Mouse (Mus musculus) T-helper 2 cell (primary cell): Measurements from ENCODE around the gene Mrpl4.
"Not testable (repeated sequence)": the region's sequence is repeated elsewhere in the genome, so short reads cannot be mapped to it uniquely, and the experiment has no call there.

Experiments used
- in situ Hi-C: fragments of 300-600 bp; cut with MboI, MseI; formaldehyde crosslinking; loops from one replicate; pipeline ENCODE4 v1.15.1; 2025; ENCODE audit warnings: high pct_unique_total_duplicates

Gene Mrpl4

DNA sequence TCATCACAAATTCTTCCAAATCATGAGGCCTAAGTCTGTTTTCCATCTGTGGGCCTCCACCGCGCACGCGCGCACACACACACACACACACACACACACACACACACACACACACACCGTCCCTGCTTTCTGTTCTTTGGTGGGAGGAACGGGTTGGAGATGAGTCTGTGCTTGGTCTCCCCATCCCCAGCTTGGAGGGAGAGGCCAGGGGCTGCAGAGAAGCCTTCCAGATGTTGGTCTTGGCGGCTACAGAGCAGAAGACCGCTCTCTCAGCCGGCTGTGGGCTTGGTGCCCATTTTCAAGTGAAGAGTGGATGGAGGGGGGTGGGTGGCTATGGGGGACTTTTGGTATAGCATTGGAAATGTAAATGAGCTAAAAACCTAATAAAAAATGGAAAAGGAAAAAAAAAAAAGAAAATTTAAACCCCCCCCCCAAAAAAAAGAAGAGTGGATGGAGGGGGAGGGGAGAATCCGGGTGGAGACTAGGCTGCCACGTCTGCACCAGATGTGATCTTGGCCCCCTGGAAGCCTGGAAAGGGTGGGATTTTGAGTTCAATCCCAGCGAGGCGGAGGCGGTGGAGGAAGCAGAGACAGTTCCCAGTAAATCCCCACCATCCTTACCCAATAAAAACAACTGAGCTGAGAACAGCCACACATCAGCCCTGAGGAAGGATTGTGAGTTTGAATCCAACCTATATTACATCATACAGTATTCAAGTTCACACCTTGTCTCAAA, 15.4 kb upstream of the Mrpl4 start:
- in situ Hi-C loops = no loop called here

DNA sequence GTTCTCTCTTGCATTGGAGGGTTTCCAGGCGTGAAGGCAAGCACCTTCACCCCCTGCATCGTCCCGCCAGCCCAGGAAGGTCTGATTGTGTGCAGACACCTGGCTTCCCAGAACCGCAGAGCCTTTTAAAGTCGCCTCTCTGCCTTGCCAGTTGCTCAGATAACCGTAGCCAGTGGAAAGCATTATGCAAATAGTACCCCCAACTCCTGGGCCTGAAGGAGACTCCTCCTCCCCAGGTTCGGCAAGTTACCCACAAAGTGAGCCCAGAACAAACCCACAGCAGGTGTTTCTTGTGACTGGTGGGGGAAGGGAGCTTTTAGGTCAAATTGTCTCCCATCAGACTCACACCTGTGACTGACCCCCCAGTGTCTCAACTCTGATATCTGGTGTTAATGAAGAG, 14.6 kb upstream of the Mrpl4 start:
- in situ Hi-C loops = no loop called here

DNA sequence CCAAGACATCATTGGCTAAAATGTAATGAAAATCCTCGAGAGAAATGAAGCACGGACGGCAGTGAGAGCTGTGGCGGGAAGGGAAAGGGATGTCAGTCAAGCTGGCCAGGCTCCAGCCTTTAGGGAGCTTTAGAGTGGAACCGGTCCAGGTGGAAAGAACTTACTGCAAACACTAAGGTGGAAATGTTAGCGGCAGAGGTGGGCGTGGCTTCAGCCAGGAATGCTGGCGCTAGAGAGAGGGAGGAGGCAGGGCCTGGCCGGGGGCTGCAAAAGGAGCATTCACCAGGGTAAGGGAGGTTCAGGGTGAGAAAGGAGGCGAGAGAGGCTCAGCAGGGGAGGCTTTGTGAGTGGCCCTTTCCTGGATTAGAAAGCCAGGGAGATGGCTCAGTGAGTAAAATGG, 11.7 kb upstream of the Mrpl4 start:
- in situ Hi-C loops = loop anchor here (10.0 kb wide), 1 partner anchor 66 kb away; no protein-coding TSS in a partner anchor

GRCm38 (mm10) chr9:20991587-20991986, 11.0 kb upstream of the Mrpl4 start:
- in situ Hi-C loops = loop anchor here (10.0 kb wide), 1 partner anchor 67 kb away; no protein-coding TSS in a partner anchor

- in situ Hi-C loops = loop anchor here (10.0 kb wide), 1 partner anchor 69 kb away; no protein-coding TSS in a partner anchor
Observed at GRCm38 (mm10) chr9:20993165-20993898, 9.2 kb upstream of the Mrpl4 start.

DNA sequence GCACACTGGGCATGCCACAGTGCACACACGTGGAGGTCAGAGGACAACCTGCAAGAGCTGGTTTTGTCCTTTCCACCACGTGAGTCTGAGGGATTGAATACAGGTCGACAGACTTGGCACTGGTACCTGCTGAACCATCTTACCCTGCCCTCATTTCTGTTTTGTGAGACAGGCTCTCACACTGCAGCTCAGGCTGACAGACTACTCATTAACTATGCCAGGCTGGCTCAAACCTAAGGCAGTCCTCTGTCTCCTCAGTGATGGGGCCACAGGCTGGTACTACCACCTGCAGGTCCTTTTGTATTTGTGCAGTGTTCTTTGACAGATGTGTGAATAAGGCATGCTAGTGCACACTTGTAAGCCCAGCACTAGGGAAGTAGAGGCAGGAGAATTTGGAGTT, 7.5 kb upstream of the Mrpl4 start:
- in situ Hi-C loops = loop anchor here (10.0 kb wide), 1 partner anchor 70 kb away; no protein-coding TSS in a partner anchor

- in situ Hi-C loops = loop anchor here (10.0 kb wide), 1 partner anchor 72 kb away; no protein-coding TSS in a partner anchor
Observed at GRCm38 (mm10) chr9:20997065-20997464, 5.5 kb upstream of the Mrpl4 start.

- in situ Hi-C loops = loop anchor here (10.0 kb wide), 1 partner anchor 74 kb away; no protein-coding TSS in a partner anchor
Observed at GRCm38 (mm10) chr9:20998337-20998736, 4.2 kb upstream of the Mrpl4 start.

GRCm38 (mm10) chr9:21000811-21001210, 1.7 kb upstream of the Mrpl4 start:
- in situ Hi-C loops = no loop called here

GRCm38 (mm10) chr9:21001651-21002200, 812 bp upstream of the Mrpl4 start:
- in situ Hi-C loops = no loop called here

GRCm38 (mm10) chr9:21002270-21002626, 290 bp upstream of the Mrpl4 start:
- in situ Hi-C loops = no loop called here

GRCm38 (mm10) chr9:21007313-21007952, 4.9 kb downstream of the Mrpl4 start:
- in situ Hi-C loops = no loop called here

DNA sequence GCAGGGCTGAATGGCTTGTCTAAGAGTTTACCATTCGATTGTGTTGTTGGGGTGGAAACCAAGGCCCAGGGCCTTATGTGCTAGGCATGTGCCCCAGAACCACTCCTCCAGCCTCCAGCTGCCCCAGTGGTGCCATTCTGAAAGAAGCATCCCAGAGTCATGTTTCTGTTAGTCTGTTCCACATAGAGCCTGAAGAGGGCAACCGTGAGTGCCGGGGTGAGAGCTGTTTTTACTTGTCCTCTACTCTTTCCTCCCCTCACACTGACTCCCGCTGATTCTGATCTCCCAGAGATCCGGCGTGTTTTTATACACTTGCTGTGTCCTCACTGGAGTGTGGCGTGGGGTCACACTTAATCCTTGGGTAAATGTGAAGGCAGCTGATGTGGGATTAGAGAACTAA, 5.5 kb downstream of the Mrpl4 start:
- in situ Hi-C loops = no loop called here

DNA sequence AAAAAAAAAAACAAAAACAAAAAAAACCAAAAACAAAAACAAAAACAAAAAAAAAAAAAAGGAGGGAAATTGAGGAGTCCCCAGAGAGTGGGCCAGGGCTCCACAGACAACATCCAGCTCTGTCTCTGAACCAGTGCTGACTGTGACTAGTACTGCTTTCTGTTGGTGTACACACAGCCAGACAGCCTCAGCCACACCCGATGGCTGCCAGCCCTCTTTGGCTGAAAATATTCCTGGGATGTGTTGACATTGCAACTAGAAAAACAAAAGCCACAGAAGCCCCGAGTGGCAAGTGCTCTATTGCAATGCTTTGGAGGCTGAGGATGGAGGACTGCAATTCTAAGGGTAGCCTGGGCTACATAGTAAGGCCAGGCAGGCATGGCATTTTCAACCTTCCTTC, 7.8 kb downstream of the Mrpl4 start:
- in situ Hi-C loops = no loop called here

DNA sequence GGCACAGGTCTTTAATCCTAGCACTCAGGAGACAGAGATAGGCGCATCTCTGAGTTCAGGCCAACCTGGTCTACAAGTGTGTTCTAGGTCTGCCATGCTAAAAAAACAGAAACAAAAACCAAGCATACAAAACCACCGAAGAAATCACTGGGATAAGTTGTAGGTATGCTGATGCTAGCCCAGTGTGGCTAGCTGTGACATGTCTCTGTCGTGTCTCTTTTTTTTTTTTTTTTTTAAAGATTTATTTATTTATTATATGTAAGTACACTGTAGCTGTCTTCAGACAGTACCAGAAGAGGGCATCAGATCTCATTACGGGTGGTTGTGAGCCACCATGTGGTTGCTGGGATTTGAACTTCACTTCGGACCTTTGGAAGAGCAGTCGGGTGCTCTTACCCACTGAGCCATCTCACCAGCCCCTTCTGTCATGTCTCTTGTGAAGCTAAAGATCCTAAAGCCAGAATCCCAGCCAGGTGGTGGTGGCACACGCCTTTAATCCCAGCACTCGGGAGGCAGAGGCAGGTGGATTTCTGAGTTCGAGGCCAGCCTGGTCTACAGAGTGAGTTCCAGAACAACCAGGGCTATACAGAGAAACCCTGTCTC, 8.5 kb downstream of the Mrpl4 start:
- in situ Hi-C loops = not testable (repeated sequence)

DNA sequence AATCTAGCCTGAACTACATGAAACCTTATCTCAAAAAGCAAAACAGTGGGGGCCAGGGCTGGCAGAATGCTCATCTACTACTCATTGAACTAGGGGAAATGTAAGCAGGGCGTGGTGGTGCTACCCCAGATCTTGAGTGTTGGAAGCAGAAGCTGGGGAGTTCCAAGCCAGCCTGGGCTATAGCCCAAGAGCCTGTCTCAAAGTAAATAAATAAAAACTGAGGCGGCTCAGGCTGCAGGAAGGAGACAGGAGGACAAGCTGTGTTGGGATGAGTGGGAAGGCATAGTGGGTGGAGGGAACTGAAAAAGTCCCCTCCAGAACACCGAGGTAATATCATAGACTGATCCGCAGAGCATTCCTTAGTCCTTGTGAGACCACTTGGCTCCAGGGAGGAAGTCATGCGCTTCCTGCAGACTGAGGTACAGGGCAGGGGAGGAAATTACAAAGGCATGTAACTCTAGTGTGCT, 9.3 kb downstream of the Mrpl4 start:
- in situ Hi-C loops = no loop called here

DNA sequence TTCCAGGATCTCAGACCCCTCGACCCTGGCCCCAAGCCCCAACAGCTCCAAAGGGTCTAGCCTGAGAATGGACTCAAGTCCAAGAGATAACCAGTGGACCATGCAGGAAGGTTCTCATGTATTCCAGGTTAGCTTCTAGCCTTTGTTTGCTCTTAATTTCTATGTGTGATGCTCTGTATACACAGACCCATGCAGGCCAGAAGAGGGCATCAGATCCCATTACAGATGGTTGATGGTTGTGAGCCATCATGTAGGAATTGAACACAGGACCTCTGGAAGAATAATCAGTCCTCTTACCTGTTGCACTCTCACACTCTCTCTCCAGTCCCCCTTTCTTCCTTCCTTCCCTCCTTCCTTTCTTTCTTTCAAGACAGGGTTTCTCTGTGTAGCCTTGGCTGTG, 9.8 kb downstream of the Mrpl4 start:
- in situ Hi-C loops = no loop called here

DNA sequence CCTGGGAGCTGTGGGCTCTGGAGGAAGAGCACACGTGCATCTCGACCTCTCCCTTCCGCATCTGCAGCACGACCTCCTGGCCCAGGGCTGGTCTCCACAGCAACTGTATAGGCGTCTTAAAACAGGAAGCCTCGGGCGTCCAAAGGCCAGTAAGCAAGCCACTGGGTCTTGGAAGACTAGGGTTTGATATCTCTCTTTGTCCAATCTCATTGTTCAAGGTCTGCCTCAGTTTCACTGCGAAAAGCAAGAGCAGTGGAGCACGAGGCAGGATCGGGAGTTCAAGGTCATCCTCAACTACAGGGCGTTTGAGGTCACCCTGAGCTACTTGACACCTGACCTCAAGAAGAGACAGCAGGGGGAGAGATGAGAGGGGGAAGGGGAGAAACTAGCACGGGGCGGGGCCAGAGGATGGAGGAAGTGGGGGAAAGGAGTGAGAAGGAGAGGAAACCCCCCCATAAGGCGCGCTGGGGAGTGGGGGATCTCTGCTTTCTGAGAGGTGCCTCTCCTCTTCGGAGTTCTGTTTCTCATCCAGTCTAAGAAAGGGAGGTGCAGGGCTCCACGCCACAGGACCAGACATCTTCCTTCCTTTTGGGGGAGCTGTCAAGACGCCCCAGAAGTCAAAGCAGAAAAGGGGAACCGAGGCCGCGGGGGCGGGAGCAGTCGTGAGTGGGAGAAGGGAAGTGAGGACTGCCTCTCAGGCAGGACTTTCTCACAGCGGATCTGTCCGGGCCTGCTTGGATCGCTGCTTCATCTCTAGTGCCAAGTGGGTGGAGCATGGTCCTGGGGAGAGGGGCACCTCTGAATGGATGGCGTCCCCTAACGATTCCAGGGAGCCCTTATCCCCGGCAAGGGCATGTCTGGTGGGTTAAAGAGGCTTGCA, 12.4 kb downstream of the Mrpl4 start:
- in situ Hi-C loops = no loop called here

GRCm38 (mm10) chr9:21015571-21016130, 13.1 kb downstream of the Mrpl4 start, which contains the start of gene Icam1:
Gene Icam1, plus strand, starts transcription at chr9:21015985.
- in situ Hi-C loops = no loop called here
